Mouse (Mus musculus) heart, postnatal 4 days (tissue): ENCODE data around the gene Gm8374. TPM values are rescaled to one million over a fixed set of nuclear protein-coding genes. Genes with fewer than 3 reads are reported as not detected.
"Not testable (repeated sequence)": the region's sequence is repeated elsewhere in the genome, so short reads cannot be mapped to it uniquely, and the experiment has no call there.

Experiments
- DNase-seq: peaks from one replicate; pipeline ENCODE4 v3.0.0; 2021
- total RNA-seq, 2 experiments: library from RNA; stranded (reverse); gene quantifications; 2 replicates each; pipeline ENCODE4 v1.2.3; 2021

The Gm8374 gene
- total RNA-seq = not detected

DNA sequence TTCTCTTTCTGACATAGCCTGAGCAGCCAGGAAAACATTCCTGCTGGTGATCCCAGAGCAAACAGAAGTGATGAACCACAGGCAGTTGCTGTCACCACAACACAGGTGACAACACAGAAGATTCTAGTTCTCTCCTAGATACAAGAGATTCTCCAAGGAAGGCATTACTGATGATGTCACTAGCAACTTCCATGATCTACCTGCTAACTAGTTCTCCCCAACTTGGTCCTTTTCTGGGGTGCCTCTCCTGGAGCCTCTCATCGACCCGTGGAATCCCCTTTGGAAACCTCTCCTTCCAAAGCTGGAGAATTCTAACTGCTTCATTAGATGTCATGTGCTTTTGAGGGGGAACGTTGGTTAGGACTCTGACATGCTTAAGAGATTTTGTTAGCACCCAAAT, at the start of gene Gm8374:
Gm8374 (minus strand) TSS at position 101 of the 400 bp plus-strand sequence.
- not testable (repeated sequence) for DNase-seq

DNA sequence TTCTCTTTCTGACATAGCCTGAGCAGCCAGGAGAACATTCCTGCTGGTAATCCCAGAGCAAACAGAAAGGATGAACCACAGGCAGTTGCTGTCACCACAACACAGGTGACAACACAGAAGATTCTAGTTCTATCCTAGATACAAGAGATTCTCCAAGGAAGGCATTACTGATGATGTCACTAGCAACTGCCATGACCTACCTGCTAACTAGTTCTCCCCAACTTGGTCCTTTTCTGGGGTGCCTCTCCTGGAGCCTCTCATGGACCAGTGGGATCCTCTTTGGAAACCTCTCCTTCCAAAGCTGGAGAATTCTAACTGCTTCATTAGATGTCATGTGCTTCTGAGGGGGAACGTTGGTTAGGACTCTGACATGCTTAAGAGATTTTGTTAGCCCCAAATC, 32.6 kb downstream of the Gm8374 start, which contains the start of gene Gm5797:
Gm5797 (minus strand) TSS at position 101 of the 400 bp plus-strand sequence.
- DNase-seq = not testable (repeated sequence)

DNA sequence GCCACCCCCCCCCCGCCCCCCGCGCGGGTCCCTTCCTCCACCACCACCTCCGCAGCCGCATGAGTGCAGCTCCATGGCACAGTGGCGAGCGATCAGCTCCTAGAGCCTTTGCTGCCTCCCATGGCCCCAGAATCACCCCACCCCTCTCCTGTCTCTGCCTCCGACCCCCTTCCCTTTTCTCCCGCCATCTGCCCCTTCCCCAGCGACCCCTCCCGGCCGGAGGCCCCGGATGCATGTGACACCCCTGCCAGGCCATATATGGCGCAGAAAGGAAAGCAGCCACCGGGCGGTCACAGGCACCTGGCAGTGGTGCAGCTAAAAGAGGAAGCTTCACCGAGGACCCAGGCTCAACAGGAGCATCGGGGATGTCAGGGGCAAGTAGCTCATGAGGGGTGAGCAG, 49.8 kb downstream of the Gm8374 start:
- peak; percentile 6 for DNase-seq

DNA sequence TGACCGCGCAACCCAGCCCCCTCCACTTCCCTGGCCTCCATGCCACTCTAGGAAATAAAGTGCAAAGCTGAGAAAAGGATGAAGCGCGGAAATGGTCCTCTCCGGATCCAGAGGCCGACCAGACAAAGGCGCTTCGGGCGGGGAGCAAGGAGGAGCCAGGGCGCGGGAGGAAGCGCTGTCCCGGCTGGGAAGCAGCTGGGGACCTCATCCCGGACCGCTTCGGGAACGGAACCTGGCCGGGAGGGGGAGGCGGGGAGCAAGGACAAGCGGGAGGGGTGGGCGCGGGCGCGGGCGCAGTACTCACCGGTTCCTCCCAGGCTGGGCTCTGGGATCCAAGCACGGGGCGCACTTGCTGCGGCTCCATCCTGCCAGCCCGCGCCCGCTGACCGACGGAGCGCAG, 50.3 kb downstream of the Gm8374 start, which contains the start of gene Gm3739:
Gm3739 (minus strand) TSS at position 389 of the 400 bp plus-strand sequence.
- peak; percentile 22 for DNase-seq

Other genes with a start within 250 kb of the Gm8374 start
- not detected for gene Gm6676, start 239.7 kb downstream of the Gm8374 start, total RNA-seq
- under 1 TPM; 0.34 to 0.43 TPM for gene Gm3512, start 190.6 kb downstream of the Gm8374 start, total RNA-seq
- gene Gm16434, start 170.6 kb downstream of the Gm8374 start, total RNA-seq = not detected
- gene Gm3727, start 100.4 kb downstream of the Gm8374 start, total RNA-seq = not detected
- under 1 TPM; 0.52 to 0.54 TPM for gene Gm3739, start 50.1 kb downstream of the Gm8374 start, total RNA-seq
- not detected for gene Gm5797, start 32.7 kb downstream of the Gm8374 start, total RNA-seq
- under 1 TPM in 1 of 2 experiments, not detected in 1; 0.29 TPM for gene Gm3755, start 85.8 kb upstream of the Gm8374 start, total RNA-seq
- gene Gm3752, start 118.6 kb upstream of the Gm8374 start, total RNA-seq = under 1 TPM; 0.21 to 0.25 TPM
- 1 to 10 TPM; 3.8 to 5.9 TPM for gene Gm3558, start 203.4 kb upstream of the Gm8374 start, total RNA-seq
- not detected for gene Gm10338, start 230.5 kb upstream of the Gm8374 start, total RNA-seq